Mouse (Mus musculus) testis, adult 2 months (tissue): Measurements from ENCODE around the gene Baz1a.

Experiments
- CTCF ChIP-seq: fragments of 200-500 bp; IDR thresholded peaks from 2 replicates; pipeline ENCODE4 v1.5.1; 2012; ENCODE audit warnings: low read depth, mild to moderate bottlenecking, inconsistent platforms, low read length, moderate library complexity; ENCODE audit not compliant: control insufficient read depth, insufficient read depth, insufficient replicate concordance
- POLR2A ChIP-seq: fragments of 200-500 bp; IDR thresholded peaks from 2 replicates; pipeline ENCODE4 v1.6.1; 2012; ENCODE audit warnings: low read depth, mild to moderate bottlenecking, inconsistent platforms, low read length, moderate library complexity; ENCODE audit not compliant: control insufficient read depth

- no peak for TF ChIP-seq CTCF
- TF ChIP-seq POLR2A = no peak
These were observed 15.7 kb downstream of the Baz1a start for GRCm38 (mm10) chr12:54998411-54998810.
